Mouse (Mus musculus): Measurements from ENCODE around the gene Ube2e2.

The Ube2e2 gene

GRCm38 (mm10) chr14:18893947-18894445 is at the start of gene Ube2e2:
Gene Ube2e2, minus strand, starts transcription at chr14:18894267.
- CTCF ChIA-PET: interaction anchor here in 2 of 4 experiments (0.7 kb wide), 3 partner anchors 52 to 589 kb away, joined by 3 to 4 read pairs (median 3); no protein-coding TSS in a partner anchor
- POLR2A ChIA-PET: interaction anchor here in 3 of 4 experiments (0.9 to 1.6 kb wide), 5 partner anchors 14 to 656 kb away, joined by 3 to 4 read pairs (median 4); partner anchors contain the start of genes Nkiras1 (in 1 of the 3) and Rpl15 (in 1 of the 3)

GRCm38 (mm10) chr14:18940068-18940467 is 46.0 kb upstream of the Ube2e2 start:
- ChIA-PET CTCF (no interaction called here), POLR2A (no interaction called here)

DNA sequence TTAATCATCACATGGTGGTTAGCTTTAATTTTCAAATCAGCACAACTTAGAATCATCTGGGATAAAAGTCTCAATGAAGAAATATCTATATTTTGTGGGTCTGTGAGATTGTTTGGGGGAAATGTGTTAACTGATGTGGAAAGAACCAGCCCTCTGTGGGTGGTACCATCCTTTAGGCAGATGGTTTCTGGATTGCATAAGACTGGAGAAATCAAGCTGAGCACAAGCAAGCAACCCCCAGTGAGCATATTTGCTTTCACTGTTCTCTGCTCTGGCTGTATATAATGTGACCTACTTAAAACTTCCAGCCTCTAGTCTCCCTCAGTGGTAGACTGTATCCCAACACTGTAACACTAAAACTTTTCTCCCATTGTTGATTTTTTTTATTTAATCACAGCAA is 9.5 kb upstream of the Ube2e2 start:
- ChIA-PET CTCF (no interaction called here), POLR2A (no interaction called here)

- POLR2A ChIA-PET: interaction anchor here in 3 of 4 experiments (0.7 to 1.6 kb wide), 6 partner anchors 14 to 655 kb away, joined by 3 to 4 read pairs (median 4); partner anchors contain the start of genes Nkiras1 (in 1 of the 3) and Rpl15 (in 1 of the 3)
- CTCF ChIA-PET: interaction anchor here in 2 of 4 experiments (0.7 kb wide), 3 partner anchors 52 to 588 kb away, joined by 3 to 4 read pairs (median 3); no protein-coding TSS in a partner anchor
Measured at GRCm38 (mm10) chr14:18893121-18893946, 733 bp downstream of the Ube2e2 start.

DNA sequence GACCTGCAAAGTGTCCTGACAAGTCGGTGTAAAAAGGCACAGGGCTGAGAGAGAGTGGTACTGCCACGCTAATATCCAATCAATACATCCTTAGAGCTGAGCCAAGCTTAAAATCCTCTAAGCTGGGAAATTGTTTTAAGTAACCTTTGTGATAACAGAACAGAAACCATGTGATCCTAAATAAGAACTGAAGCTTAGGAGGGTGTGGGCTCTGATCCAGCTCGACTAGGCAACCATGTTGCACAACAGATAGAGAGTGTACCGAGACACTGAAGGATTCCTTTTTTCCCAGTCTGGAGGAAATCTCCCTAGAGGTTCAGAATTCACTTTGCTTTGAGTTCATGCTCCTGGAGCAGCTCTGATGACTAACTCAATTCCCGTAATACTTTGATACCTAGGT is 4.5 kb downstream of the Ube2e2 start:
- CTCF ChIA-PET: interaction anchor here in 1 of 4 experiments (0.6 kb wide), 1 partner anchor 92 kb away, joined by 6 read pairs; no protein-coding TSS in a partner anchor
- POLR2A ChIA-PET: no interaction called here

- ChIA-PET POLR2A (no interaction called here), CTCF (no interaction called here)
Measured at GRCm38 (mm10) chr14:18882493-18882892, 11.6 kb downstream of the Ube2e2 start.

- CTCF ChIA-PET: no interaction called here
- POLR2A ChIA-PET: no interaction called here
Measured at GRCm38 (mm10) chr14:18870716-18871115, 23.4 kb downstream of the Ube2e2 start.

GRCm38 (mm10) chr14:18828661-18829060 is 65.4 kb downstream of the Ube2e2 start:
- POLR2A ChIA-PET: no interaction called here
- CTCF ChIA-PET: no interaction called here

GRCm38 (mm10) chr14:18826753-18827152 is 67.3 kb downstream of the Ube2e2 start:
- ChIA-PET POLR2A (no interaction called here), CTCF (no interaction called here)

DNA sequence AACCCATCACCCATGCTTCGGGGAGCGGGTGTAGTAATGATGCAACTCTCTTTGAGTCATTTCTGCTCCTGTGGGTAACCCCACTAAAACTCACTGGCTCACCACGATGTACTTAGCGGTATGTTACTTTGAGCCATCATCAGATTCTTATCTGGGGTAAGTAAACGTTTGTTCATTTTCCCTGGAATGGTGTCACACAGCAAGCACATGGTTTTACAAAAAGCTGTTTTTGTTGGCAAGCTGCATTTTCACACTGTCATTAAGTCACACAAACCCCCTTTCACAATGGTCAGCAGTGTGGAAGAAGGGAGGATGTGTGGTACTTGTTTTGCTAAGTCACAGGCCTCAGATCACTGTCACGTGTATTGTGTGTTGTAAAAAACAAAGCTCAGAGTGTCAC is 73.4 kb downstream of the Ube2e2 start:
- POLR2A ChIA-PET: no interaction called here
- CTCF ChIA-PET: no interaction called here

GRCm38 (mm10) chr14:18796857-18797256 is 97.2 kb downstream of the Ube2e2 start:
- ChIA-PET POLR2A (no interaction called here), CTCF (no interaction called here)

- ChIA-PET POLR2A (no interaction called here), CTCF (no interaction called here)
Measured at GRCm38 (mm10) chr14:18795787-18796186, 98.3 kb downstream of the Ube2e2 start.

- ChIA-PET POLR2A (no interaction called here), CTCF (no interaction called here)
Measured at GRCm38 (mm10) chr14:18778993-18779675, 114.9 kb downstream of the Ube2e2 start.

DNA sequence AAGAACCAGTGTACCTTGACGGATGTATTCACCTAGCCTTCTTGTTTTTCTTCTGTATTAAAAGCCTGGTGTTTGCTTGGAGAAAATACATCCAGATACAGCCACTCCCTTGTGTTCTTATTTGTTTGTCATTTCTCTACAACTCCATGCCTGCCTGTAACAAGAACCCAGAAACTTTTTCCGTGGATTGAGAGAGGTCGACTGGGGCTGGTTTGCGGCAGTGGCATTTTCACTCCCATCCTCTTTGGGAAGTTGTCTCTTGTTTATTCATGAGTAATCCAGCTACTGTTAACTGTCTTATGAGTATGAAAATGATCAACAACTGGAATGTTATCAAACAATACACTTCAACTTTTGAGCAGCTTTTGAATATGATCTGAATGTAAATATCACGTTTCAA is 115.8 kb downstream of the Ube2e2 start:
- CTCF ChIA-PET: no interaction called here
- POLR2A ChIA-PET: no interaction called here

DNA sequence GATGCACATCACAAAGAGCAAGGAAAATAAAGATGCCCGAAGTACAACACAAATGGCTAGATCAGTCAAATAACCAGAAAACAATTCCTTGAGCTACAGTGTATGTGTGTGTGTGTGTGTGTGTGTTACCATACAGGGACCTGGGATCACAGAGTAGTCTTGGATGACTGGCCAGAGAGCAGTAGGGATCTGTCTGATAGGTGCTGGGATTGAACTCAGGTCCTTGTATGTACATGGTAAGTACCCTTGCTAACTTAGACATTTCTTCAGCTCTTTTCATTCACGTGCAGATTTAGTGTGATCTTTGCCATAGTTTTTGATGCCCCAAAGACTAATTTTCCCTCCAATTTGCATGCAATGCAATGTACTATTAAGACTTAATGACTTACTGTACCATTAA is 117.9 kb downstream of the Ube2e2 start:
- POLR2A ChIA-PET: no interaction called here
- CTCF ChIA-PET: no interaction called here

- ChIA-PET POLR2A (no interaction called here), CTCF (no interaction called here)
Measured at GRCm38 (mm10) chr14:18773724-18774123, 120.3 kb downstream of the Ube2e2 start.

DNA sequence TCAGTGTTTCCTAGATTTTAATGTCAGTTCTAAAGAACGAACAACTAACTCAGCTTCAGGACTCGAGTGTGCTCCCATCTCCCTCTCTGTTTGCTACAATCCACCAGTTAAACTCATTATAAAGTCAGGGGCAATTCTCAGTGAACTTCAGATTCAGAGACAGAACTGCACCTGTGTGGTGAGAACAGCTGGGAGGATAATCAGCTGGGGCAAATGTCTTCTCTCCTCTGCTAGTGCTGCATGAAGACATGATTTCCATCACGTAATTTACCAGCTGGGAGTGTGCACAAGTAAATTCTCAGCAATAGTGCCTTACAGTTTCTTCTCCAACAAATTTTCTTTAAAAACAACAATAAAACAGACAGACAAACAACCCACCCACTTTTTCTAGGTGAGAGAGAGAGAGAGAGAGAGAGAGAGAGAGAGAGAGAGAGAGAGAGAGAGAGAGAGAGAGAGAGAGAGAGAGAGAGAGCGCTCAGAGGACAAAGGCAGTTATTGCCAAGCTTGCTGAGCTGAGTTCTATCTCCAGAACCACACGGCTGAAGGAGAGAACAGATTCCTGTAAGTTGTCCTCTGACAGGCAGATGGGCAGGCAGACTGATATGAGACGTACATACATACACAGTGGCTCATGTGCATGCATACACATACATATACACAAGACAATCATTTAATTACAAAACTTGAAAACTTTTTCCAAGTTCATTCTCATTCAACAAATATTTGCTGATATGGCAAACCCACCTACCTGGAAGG is 134.3 kb downstream of the Ube2e2 start:
- ChIA-PET CTCF (no interaction called here), POLR2A (interaction anchor here in 1 of 4 experiments (0.6 kb wide), 1 partner anchor 373 kb away, joined by 3 read pairs; no protein-coding TSS in a partner anchor)

GRCm38 (mm10) chr14:18758595-18759532 is 135.2 kb downstream of the Ube2e2 start:
- POLR2A ChIA-PET: interaction anchor here in 1 of 4 experiments (0.6 kb wide), 1 partner anchor 201 kb away, joined by 4 read pairs; no protein-coding TSS in a partner anchor
- CTCF ChIA-PET: no interaction called here

- CTCF ChIA-PET: no interaction called here
- POLR2A ChIA-PET: interaction anchor here in 1 of 4 experiments (0.6 kb wide), 1 partner anchor 201 kb away, joined by 4 read pairs; no protein-coding TSS in a partner anchor
Measured at GRCm38 (mm10) chr14:18758003-18758402, 136.1 kb downstream of the Ube2e2 start.
